Mouse (Mus musculus) adrenal gland, postnatal 36 days (tissue): ENCODE results near the gene Dhcr7. TPM values are rescaled to one million over a fixed set of nuclear protein-coding genes. Genes with fewer than 3 reads are reported as not detected.

Experiments used
- DNase-seq, 2 experiments: peaks; one replicate each; pipeline ENCODE4 v3.0.0; 2021; ENCODE audit warnings: mixed read lengths in 1 of 2
- microRNA-seq: library from miRNA; unstranded; fragments of <30 nt; microRNA quantifications from one replicate; pipeline ENCODE4 v1.2.0, GENCODE M21; 2021
- total RNA-seq, 2 experiments: library from RNA; stranded (reverse); gene quantifications; 2 replicates each; pipeline ENCODE4 v1.2.3; 2021

Dhcr7 gene
- total RNA-seq, 2 experiments from 2014 or later, result 948 to 1,085 TPM

DNA sequence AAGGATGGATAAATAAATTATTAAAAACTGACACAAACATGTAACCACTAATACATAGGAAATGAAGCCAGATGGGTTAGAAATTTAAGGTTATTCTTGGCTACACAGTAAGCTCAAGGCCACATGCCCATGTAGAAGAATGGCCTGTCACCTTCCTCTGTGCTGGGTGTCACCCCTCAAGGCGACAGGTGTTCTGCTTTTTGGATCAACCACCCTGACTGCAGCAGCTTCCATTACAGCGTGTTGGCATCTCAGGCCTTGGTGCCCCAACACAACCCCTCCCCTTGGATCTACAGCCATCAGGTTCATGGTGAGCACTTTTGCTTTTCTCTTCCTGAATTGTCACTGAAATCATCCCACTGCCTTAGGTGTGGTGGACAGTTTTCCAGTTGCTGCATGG is 9.7 kb downstream of the Dhcr7 start:
- DNase-seq, result no peak

DNA sequence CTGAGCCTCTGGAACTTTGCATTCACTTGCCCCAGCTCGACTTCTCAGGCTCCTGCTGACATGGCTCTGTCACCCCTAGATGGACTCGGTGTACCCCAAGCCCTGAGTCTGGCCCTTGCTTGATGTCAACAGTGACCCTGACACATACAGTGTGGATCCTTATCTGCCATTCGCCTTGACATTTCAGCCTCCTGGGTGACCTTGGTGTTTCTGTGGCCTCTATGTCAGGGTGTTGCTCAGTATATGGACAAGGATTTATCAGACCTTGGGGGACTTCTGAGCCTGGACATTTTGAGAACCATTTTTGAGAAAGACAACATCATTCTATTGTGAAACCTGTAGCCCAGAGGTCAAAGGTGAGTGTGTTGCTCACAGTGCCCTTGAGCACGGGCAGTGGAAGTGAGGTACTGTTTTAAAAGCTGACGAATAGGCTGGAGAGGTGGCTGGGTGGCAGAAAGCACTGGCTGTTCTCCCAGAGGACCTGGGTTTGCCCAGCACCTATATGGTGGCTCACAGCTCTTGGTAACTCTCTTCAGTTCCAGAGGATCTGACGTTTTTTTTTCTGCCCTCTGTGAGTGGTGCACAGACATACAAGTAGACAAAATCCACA is 10.7 kb downstream of the Dhcr7 start:
- peak; percentile 70 to 81 for DNase-seq

DNA sequence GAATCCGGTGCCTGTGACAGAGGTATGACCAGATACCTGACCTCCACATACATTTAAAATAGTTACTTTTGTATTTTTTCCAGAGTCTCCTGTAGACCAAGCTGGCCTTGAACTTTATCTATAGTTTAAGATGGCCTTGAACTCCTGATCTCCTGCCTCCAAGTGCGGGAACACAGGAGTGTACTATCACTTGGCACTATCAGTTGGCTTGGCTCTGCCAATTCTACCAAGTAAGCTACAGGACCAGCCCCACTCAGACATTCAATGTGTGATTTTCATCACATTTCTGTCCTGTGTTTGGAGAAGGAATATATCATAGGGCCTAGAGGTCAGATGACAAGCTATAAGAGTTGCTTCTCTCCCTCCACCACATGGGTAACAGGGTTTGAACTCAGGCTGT is 11.4 kb downstream of the Dhcr7 start:
- no peak for DNase-seq

DNA sequence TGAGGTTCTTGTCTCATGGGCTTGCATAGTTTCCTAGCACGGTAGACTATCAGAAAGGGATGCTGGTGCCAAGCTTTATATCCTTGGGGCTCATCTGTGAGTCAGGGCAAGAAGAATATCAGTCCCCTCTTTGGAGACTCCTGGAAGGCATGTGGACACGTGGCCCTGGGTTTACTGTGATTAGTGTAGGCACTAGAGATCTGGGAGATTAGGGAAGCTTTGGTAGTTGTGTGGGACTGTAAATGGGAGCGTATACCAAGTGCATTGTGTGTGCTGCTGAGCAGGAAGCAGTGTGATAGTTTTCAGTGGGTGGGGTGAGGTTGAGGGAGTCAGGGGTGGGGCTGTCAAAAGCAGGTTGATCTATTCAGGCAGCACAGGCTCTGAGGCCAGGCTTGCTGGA is 12.0 kb downstream of the Dhcr7 start:
- DNase-seq, result peak; percentile 42 to 63

DNA sequence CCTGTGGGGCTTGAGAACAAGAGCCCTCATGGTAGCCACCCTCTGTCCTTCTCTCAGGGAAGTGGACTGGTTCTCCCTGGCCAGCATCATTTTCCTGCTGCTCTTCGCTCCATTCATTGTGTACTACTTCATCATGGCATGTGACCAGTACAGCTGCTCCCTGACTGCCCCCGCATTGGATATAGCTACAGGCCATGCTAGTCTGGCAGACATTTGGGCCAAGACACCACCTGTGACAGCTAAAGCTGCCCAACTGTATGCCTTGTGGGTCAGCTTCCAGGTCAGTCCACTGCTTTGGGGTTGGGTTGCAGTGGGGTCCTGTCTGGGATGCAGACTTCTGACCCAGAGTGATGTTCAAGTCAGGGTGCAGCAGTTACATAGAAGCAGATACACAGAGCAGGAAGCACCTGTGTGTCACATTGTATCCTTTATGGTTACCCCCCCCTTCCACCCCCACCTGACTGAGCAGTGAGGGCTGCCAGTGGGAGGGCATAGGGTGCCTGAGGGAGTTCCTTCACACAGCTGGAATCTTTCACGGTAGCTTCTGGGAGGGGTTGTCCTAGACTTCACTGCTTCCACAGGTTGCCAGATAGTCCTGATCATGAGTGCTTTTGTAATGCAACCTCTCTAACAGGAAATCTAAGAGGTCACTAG is 14.9 kb downstream of the Dhcr7 start:
- DNase-seq, result no peak

DNA sequence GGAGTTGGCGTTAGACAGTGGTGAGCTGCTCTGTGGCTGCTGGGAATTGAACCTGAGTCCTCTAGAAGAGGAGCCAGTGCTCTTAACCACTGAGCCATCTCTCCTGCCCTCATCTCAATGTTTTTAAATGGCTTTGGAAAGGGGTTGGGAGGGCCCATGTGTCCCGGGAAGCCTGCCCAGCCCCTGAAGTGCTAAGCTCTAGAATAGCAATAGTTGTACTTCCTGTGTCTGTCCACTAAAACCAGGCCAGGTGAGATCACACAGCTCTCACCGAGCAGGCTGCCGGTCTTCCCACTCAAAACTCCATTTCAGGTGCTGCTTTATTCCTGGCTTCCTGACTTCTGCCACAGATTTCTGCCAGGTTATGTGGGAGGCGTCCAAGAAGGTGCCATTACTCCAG is 17.2 kb downstream of the Dhcr7 start:
- DNase-seq, result no peak

DNA sequence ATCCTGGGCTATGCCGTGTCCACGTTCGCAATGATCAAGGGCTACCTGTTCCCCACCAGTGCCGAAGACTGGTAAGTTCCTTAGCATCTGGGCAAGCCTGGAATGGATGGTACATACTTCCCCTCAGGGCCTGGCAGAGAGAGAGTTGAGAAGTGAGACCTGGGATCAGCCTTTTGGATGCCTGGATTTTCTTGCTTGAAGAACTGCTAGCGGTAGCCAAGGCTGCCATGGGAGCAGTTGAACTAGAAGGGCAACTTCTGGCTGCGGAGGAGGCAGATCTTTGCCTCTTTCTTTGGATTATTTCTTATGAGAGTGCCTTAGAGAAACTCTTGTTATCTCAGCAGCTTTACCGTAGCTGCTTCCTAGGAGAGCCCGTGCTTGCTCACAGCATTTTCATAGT is 18.4 kb downstream of the Dhcr7 start:
- DNase-seq, result no peak

DNA sequence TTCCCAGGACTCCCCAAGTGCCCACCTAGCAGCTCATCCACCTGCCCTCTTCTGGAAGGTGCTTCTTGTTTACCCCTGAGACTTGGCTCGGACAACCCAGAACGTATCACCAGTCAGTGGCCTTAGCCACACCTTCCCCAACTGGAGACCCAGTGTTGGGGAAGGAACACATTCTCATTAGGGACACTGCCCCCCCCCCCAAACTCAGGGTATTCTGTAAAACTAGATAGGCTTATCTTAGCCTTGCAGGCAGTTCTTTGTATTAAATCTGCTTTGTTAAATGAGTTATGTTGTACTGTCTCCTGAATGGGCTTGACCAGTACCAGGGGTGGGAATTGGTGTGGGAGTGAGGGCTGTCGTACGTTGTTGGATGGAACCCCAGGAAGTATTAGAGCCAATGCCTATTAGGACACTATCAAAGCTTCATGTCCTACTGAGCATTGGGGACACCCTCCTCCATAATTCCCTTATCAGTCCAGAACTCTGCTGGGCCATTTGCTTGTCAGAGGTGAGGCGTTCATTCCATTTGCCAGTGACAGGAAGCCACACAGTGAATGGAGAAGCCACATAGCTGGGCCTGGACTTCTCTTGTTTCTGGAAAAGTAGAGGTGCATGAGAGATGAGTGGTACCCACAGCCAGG is 25.3 kb downstream of the Dhcr7 start:
- DNase-seq, result no peak

DNA sequence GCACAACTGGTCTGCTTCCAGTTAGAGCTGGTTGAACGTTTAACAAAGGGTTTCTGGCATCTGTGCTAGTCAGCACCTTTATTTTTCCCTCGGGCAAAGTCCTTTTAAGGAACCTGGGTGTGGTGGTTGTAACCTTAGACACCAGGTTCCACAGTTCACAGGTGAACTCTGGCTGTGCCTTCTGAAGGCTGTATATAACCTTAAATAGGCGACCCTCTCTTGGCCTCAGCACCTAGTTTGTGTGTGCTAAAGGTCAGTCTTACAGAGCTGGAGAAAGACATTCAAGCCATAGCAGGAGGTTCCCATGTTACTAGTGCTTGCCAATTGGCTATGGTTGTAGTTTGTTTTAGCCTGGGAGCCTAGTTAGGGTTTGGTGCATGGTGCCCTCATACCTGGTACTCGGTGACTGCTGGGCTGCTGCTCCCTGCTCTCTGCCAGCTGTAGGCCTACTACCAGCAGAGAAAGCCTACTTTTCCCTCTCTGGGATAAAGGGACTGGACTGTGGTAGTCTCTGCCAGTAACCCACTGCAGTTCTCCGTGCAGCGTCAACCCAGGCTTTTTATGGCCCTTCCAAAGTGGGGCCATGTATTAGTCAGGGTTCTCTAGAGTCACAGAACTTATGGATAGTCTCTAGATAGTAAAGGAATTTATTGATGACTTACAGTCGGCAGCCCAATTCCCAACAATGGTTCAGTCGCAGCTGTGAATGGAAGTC is 26.0 kb downstream of the Dhcr7 start:
- DNase-seq, result no peak

DNA sequence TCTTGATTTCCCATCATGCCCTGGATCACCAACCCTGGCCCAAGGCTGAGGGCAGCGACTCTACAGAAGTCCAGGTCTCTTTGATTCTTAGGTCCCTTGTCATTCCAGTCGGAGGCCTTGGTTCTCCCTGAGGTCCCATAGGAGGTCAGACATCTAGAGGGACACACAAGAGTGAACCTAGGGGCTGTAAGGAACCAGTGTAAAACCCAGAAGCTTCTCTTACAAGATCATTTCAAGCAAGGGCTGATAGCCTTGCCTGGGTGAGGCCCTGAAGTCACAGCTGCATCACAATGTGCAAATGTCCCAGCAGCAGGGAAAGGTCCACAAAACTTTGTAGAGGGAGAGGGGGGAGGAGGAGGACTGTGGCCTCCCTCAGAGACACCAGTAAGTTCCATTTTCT is 43.6 kb downstream of the Dhcr7 start, which contains the start of gene Gm498:
Gene Gm498 (plus strand): TSS at position 301 of the 400 bp plus-strand sequence.
- DNase-seq, result no peak

DNA sequence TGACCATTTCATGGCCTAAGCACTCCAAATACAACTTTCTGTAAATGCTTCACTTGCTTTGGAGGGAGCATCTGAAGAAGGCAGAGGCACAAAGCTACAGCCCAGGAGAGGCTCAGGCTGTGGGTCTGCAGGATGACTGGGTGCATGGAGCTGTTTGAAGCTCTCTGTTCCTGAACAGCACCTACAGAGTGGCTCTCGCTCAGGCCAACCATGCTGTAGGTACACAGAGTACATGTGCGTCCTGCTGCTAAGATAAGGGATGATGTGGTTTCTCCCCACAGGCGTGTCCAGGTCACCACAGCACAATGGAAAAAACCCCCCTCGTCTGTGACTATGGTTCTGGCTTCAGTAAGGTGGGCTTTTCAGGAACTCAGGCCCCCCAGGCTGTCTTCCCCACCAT is 45.9 kb downstream of the Dhcr7 start:
- DNase-seq, result no peak

DNA sequence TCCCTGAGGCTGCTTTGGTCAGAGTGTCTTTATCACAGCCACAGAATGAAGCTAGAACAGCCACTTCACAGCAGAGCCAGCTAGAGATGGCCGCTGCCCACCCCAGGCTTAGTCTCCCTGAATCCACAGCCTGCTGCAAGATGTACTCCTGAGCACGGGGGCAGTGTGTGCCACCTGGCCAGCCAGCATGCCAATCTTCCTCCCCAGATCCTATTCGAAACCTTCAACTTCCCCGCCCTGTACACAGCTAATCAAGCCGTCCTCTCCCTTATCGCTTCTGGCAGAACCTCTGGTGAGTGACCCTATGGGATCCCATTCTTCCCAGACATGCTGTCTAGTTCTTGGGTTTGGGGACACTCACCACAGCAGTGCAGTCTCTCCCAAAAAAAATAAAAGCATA is 60.8 kb downstream of the Dhcr7 start:
- DNase-seq, result no peak

DNA sequence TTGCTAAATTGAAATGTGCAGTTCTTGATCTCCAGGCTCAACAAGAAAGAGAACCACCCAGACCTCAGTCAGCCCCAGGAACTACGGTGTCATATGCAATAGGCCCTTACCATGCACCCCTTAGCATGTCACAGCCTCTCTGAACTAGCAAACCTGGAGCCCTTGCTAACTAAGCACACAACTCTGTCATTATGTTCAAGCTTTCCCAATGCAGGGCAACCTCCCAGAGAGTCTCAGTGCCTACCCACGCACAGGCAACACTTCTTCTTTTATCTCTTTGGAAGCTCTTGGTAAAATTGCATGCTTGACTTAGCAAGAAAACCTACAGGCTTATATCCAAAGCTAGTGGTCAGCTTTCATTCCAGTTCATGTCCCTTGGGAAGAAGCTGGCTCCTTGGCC is 68.2 kb downstream of the Dhcr7 start:
- DNase-seq, result no peak

DNA sequence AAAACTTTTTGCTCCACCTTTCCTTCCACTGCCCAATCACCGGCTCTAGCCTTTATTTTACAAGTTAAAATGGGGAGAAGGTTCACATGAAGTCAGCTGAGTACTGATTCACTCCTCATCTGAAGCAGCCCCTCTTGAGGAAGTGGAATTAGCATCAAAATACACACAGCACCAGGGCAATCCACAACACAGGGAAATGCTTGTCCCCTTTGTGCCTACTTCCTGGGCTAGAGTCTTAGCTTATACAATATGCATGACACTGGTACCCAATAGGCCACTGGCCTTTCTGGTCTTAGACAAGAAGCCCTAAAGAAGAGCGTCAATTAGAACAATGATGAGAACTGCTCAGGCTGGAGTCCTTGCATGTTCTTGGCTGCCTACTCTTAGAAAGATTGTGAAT is 69.4 kb downstream of the Dhcr7 start:
- DNase-seq, result no peak

Small RNAs within 50 kb of the gene (microRNA-seq; reads per million reads assigned to microRNA genes)
- not detected for gene Gm22064

Other genes with a start within 250 kb of the Dhcr7 start
- gene Cars, start 223.1 kb upstream of the Dhcr7 start, total RNA-seq, result 10 to 100 TPM; 46.9 to 59.3 TPM
- 1 to 10 TPM in 1 of 2 experiments, under 1 TPM in 1; 0.79 to 1.7 TPM for gene Tnfrsf26, start 194.4 kb upstream of the Dhcr7 start, total RNA-seq
- 1 to 10 TPM; 3.5 to 3.9 TPM for gene Tnfrsf22, start 173.5 kb upstream of the Dhcr7 start, total RNA-seq
- 1 to 10 TPM; 3.1 to 4.3 TPM for gene Tnfrsf23, start 137.3 kb upstream of the Dhcr7 start, total RNA-seq
- 10 to 100 TPM; 29.6 to 32.4 TPM for gene Osbpl5, start 66.2 kb upstream of the Dhcr7 start, total RNA-seq
- gene Mrgprg, start 56.2 kb upstream of the Dhcr7 start, total RNA-seq, result 1 to 10 TPM; 1.3 to 3.8 TPM
- 1 to 10 TPM; 1.3 to 1.6 TPM for gene Mrgpre, start 38.6 kb upstream of the Dhcr7 start, total RNA-seq
- gene Nadsyn1, start 296 bp upstream of the Dhcr7 start, total RNA-seq, result 10 to 100 TPM; 11.8 to 12.6 TPM
- not detected for gene Gm498, start 43.7 kb downstream of the Dhcr7 start, total RNA-seq
- gene Shank2, start 178.8 kb downstream of the Dhcr7 start, total RNA-seq, result 1 to 10 TPM; 2.8 to 6.6 TPM